Mouse (Mus musculus) left cerebral cortex, adult 8-10 months (tissue): ENCODE measurements around the gene Dlk1. TPM values are rescaled to one million over a fixed set of nuclear protein-coding genes. Genes with fewer than 3 reads are reported as not detected.

Experiments used
- DNase-seq, 2 experiments: peaks; one replicate each; pipeline ENCODE4 v3.0.0; 2022; ENCODE audit warnings: low spot score in 2 of 2
- total RNA-seq, 4 experiments: library from RNA; stranded (reverse); gene quantifications; 2 replicates each; pipeline ENCODE4 v1.2.4; 2022

The Dlk1 gene
- total RNA-seq, result 10 to 100 TPM; 12.6 to 16.4 (median 13.7) TPM

DNA sequence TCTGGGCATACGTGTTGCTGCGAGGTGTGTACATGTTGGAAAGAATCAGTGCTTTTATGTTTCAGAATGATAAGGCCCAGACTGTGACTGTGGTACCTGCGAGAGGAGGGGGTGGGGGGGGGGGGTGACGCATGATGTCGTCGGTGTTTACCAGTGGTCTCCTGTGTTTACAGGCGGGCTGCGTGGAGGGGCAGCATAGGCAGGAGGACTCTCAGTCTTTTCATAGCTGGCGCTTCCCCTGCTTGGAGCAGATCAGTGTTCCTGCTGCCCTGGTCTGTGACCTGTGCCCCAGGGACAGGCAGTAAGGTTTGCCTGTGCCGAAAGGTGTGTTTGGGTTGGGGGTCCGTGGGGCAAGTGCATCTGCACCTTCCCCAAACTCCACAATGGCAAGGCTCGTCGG is at the start of gene Dlk1:
TSS of gene Dlk1 (plus strand) at position 232 of the 400 bp plus-strand sequence.
- DNase-seq, result no peak

DNA sequence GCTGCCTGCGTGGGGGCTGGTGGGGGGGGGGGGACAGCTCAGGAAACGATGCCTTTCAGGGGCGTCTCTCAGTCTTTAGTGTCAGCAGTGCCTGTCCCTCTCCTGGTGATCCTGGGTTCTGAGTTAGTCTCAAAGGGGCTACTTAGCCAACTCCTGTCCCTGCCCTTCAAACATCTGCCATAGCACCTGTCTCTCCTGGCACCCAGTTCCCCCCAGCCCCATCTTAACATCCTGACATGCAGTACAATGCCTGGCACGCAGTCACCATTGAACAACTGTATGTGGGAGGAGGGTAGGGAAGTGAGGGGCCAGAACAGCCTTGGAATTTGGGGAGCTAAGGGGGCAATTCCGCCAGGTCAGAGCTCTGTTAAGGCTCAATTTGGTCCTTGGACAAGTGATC is 49.7 kb upstream of the Dlk1 start:
- DNase-seq, result no peak

DNA sequence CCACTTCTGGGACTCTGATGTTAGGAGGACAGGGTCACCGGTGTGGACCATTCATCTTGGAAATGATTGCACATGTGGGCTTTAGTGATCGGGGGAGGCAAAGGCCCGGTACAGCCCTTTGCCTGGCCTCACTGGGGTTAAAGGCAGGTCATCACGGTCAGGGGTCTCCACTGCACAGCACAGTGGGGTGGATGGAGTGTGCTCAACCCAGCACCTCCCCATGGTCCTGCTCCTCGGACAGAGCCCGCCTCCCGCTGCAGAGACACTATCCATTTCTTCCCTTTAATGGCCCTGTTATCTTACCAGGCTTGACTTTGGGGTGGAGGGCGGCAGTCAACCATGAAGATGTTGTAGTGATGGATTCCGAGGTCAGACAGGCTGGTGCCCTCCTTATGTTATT is 48.9 kb upstream of the Dlk1 start:
- no peak for DNase-seq

DNA sequence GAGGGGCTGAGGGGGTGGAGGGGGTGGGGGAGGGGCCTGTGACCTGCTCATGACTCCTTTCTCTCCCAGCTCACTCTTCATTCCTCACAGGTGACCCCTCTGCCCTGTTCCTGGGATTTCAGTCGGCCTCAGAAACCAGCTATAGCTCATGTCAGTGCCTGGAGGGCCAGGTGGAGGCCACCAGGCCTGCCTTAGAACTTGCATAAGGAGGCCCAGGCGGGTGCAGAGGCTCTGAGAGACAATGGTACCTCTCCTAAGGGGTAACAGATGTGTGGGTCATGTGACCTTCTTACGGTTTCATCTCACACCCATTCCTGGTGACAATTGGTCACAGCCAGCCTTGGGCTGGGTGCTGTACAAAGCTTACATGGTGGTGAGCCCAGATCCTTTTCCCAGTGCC is 46.6 kb upstream of the Dlk1 start:
- no peak for DNase-seq

DNA sequence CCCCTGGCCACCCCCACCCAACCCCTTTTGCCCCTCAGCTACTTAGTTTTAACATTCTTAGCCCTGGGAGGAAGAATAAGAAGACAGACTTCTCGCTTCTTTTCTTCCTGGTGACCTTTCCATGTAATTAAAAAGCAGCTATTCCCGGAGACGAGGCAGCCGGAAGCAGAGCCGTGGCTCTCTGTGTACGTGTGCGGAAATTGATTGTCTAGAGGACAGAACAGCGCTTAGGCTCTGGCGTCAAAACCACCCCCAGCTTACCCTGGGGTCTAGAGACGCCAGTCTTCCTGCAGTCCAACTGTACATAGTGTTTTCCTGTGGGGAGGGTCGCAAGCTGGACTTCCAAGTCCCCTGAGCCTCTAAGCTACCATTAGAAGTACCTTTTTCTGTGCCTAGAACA is 41.9 kb upstream of the Dlk1 start:
- no peak for DNase-seq

DNA sequence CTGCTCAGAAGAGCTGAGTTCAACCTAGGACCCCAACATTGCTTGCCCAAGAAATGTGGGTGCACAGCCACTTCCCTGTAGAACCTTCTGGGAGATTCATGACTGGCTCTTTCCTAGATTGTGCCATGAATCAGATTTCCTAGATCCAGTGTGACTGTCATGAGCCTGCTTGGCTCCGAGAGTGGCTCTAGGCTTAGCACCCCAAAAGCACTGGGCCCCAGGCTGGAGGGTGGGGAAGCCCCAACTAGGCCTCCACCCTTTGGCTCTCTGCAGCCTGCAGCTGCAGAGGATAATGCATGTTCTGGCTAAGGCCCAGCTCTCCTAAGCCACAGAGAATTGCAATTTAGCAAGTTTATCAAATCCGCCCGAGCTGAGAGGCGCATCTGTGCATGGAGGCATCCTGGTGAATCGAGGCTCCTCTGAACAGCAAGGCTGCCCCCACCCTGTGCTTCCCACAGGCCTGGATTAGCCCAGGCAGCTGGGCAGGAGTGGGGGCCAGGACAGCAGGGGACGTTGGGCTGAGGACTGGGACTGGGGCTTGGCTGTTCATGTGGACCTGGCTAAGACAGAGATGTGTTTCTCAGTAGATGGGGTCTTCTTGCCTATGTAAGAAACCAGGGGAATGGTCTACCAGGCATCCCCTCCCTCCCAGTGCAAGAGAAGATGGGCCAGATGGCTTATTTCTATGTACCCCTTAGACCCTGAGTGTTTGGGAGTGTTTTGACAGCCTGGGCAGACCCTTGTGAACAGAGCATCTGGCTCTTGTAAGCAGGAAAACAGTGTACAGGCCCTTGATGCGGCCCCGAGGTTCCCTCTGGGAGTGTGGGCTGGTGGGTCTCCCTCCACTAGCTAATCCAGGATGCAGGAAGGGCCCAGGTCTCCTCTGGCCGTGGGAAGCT is 41.2 kb upstream of the Dlk1 start:
- no peak for DNase-seq

DNA sequence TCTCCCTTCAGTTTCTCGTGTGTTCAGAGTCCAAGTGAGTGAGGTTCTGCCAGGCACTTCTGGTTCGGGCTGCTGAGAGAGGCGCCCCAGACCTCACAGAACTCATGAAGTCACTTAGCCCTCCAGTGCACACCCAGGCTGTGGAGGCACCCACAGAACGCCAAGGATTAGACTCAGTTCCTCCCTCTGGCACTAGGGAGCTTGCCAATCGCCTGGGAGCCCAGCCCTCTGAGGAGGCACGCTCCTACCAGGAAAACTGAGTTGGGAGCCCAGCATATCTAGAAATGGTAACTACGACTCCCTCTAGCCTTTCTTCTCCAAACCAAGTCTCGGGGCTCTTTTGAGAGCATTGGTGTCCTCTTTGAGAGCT is 40.6 kb upstream of the Dlk1 start:
- no peak for DNase-seq

DNA sequence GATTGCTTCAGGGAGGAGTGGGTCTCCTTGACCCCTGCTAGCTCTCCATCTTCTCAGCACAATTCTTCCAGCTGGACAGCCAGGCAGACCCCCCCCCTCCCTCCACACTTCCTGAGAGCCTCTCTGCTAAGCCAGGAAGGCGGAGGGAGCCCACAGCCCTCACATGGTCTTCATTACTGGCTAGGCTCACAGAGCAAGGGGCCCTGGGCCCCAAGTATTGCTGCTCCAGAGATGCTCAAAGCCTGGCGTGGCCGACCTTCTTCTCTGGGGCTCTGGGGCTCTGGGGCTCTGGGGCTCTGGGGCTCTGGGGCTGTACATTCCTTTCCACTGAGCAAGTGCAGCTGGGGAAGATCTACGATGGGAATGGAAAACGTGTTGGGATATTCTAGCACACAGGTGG is 39.9 kb upstream of the Dlk1 start:
- no peak for DNase-seq

DNA sequence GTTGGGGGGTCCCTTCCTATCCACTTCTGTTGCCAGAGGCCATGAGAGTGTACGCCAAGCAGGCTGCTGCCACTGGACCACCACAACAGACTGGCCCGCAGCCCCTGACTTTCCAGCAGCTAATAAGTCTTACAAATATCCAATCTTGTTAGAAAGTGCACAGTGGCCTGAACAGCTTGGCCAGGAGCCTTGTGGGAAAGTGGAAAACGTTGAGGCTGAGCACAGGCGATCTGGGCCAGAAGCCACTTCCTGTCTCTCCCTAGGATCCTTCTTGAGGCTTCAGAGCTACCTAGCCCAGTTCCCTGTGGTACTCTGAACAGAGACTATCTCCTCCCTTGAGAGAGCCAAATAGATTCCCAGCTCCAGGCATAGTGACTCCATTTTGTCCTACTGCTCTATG is 39.3 kb upstream of the Dlk1 start:
- DNase-seq, result no peak

DNA sequence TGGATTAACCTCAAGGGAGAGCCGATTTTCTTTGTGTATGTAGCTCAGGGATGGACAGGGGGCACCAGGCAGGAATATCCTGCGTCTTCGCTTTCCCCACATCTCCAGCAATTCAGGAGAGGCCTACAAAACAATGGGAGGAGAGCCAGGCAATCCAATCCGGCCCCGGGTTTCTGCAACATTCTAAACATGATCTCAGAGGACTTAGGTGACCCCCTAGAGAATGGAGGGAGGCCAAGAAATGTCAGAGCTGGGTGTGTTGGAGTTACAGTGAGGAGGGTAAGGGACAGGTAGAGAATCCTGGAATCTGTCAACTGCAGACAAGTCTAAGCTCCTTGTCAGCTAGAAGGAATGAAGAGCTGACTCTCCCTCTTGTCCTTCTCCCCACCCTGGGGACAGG is 35.9 kb upstream of the Dlk1 start:
- DNase-seq, result no peak

DNA sequence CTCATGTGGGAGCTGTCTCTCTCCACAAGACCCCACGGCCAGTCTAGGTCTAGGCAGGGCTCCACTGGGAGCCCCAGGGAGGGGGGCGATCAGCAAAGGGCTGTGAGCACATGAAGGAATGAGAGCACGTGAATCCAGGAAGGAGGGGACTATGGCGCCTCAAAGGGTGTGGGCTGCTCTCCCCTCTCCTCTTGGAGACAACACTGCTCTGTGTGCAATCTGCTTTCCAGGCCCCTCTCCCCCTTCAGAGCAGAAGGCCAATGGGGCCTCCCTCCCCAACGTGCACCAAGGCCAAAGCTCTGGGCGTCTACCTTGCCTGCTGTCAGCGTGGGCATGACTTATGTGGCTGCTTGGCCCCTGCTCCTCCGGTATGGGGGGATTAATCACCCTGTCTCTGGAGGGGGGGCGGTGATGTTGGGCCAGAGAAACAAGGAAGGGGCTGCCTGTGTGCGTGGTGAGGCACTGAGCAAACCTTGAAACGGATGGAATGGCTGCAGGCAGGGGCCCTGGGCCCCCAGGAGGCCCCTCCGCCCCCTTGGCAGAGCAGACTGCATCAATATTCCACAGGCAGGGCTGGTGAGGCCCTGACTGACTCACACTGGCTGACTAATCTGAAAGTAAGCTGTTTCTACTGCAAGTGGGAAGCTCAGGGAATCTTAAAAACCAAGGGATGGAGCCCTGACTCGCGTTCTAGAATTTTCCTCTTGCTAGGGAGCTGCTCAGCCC is 35.0 kb upstream of the Dlk1 start:
- peak in 1 of 2 experiments; percentile 51 for DNase-seq

DNA sequence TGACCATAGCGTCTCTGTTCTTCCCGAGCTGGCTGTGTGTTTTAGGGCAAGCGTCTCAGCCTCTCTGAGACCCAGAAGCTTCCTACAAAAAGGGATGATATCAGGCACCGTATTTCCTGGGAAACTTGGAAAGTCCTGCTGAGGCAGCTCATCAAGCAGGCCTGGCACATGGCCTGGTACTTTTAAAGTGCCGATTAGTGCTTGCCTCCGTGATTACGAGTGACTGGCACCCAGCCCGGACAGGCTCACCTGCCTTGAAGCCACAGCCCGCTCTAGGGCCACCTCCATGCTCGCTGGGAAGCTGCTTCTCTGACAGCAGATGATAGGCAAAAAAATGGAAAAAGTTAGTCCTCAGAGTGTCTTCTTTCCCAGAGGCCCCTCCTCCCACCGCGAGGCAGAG is 32.6 kb upstream of the Dlk1 start:
- DNase-seq, result no peak

DNA sequence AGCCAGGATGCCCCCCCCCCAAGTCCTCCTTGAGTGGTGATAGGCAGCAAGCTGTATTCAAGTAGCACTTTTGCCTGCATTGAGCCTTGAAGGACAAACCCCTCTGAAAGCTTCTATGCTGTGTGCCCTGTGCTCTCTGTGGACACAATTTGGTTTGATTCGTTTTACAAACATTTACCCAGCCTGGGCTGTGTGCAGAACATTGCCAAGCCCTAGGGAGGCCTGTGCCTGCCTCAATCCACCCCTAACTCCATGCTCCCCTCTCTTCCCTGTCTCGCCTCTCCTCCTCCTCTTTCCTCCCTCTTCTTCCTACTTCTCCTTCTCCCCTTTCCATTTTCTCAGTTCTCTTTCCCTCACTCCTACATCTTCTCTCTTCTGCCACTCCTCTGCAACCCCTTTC is 29.5 kb upstream of the Dlk1 start:
- DNase-seq, result no peak

DNA sequence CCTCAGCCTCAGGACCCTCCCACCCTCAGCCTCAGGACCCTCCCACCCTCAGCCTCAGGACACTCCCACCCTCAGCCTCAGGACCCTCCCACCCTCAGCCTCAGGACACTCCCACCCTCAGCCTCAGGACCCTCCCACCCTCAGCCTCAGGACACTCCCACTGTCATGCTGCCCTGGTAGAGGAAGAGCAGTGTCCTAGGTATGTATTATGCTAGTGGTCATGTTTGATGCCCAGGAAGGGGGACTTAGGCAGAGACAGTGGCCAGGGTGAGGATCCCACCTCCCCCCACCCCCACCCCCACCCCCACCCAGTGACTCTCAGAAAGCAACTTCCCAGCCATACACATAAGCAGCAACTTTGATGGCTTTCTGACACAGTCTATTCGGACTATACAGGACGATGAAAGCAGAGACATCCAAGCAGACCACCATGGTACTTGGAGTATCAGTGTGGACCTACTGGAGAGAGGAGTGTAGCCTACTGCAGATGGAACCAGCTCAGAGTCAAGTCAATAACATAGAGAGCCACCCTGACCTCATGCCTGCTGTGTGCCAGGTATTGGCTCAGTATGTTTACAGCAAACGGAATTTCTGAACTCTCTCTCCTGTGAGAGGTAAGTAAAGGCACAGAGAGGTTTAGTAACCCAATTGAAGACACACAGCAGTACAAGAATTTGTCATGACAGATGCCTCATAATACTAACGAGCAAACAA is 28.8 kb upstream of the Dlk1 start:
- DNase-seq, result no peak

DNA sequence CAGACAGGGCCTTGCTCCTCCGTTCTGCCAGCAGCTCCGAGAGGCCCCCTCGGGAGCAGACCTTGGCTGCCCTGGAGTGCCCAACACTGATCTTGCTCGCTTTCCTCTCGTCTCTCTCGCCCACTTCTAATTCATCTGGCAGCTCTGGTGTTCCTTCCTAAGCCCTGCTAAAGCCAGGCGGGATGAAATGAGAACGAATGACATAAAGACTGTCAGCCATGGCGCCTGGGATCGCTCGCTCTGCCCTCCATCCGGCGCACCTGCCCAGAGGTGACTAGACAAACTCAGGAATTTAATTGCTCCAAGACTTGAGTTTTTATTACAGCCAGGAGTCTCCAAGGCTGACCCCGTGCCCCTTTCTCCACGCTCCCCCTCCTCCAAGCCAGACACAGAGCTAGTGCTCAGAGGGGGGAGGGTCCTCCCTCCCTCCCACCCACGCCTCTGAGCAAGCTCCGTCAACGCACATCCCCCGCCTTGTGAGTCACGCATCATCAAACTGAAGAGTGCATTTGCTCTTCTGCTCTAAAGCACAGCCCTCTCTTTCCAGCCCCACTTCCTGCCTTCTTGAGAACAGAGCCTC is 27.8 kb upstream of the Dlk1 start:
- peak in 1 of 2 experiments; percentile 31 for DNase-seq

DNA sequence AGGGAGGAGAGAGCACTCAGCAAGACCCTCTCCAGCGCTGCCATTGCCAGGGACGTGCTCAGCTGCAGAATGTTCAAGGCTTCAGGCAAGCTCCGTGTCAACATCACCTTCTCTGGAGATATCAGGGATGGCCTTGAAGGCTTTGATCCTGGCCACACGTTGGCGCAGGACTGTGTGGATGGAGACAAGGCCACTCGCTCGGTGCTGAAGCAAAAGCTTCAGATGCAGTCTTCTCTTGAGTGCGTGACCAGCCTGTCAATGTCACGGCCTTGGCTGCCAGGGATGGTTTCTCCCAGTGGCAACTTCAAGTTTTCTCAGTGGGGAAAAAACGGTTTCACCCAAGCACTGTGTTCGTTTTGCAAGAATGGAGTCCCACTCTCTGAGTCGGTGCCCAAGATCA is 26.6 kb upstream of the Dlk1 start:
- DNase-seq, result no peak

DNA sequence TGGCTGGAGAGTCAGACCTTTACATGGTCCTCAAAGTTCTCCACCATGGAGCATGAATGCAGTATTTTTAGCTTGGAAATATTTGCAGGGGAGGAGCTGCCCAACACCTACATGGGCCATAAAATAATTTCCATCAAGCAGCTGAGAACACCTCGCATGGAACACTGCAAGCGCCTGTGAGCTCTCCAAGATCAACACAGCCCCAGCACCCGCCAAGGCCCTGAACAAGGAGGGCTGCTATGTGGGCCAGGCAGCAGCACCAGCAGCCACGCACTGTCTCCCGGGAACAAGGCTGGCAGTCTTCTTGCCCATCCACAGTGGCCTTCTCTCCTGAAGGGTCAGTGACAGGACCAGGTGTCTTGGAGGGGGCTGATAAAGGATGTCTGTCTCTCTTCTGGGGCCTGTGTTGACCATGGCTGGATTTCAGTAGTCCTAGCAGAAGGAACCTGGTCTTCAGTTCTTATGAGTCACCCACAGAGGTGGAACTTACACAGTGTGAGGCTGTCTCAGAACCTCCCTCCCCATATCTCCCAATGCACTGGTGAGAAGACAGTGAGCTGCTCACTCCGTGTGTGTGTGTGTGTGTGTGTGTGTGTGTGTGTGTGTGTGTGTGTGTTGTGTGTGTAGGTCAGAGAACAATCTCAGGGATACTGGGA is 20.0 kb upstream of the Dlk1 start:
- DNase-seq, result no peak

DNA sequence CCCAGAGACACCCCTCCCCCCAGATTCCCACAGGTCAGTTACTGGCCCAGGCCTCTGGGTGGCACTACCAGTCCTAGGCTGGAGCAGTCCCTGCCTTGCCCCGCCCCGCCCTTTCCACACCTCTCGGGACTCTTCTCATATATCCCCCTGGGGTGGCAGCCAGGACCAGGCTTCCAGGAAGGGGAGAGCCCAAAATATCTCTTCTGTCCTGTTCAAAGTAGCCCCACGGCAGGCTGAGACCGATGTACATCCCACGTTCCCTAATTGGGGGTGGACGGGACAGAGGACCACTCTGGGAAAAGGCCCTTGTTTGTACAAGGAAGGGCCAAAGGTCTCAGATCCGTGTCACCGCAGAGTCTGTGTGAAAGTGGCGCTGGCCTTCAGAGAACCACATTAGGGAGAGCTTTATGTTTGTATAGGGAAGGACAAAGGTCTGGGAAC is 16.2 kb upstream of the Dlk1 start:
- no peak for DNase-seq

DNA sequence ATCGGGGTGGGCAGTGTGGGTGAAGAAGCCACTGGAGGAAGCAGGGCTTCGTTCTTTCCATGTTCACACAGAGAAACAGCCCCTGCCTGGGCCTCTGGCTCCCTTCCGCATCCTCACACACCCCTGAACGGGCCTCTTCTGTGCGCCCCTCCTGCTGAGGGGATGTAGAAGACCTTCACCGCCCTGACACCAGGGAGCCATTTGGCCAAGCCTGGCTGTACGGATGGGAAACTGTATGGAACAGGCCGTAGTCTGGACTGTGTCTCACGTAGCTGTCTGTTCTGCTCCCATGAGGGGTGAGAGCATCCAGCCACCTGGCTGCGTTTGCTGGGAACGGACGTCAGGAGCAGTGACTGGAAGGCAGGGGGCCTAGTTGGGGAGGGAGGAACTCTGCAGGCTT is 15.8 kb upstream of the Dlk1 start:
- no peak for DNase-seq

DNA sequence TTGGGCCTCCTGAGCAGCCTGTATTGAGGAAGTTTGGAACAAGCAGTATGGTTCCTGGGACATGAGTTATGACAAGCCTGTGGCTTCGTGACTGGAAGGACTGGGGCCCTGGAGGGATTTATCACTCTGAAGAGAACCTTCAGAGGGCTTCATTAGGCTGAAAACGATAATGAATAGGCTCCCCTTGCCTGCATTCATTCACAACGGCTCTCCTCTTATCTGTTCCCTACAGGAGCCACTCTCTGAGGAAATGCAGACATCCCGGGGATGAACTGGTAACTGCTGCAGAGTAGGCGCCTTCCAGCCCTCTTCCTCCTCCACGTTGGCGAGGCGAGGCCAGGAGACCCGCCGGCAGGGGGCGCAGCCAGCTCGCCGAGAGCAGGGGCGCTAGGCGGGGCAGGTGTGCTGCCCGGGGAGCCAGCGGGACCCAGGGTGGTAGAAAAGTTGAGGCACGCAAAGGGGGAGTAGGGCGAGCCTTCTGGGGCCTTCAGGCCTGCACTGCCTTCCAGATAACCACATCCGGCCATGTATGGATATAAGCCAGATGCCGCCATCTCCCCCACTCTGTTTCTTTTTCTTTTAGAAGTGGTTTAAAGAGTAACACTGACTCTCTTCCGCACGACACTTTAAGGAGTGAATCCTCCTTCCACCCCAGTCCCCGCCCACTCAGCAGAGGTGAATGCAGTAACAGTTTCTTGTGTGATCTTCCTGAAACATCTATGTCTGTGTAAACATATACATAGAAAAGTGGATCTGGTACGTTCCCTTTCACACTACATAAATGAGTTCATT is 14.9 kb upstream of the Dlk1 start:
- peak in 1 of 2 experiments; percentile 70 for DNase-seq
